Mouse (Mus musculus) cerebellum, adult 11 months (tissue): ENCODE measurements at regions not wholly inside any gene's neighbourhood (a gene's known extent, or its start where the extent isn't known, plus 50 kb on each side); places are given as distances from the start of the nearest gene placed in this dataset.

Experiments used
- DNase-seq: peaks from one replicate; pipeline ENCODE4 v3.0.0; 2022

- no peak for DNase-seq
Measured at GRCm38 (mm10) chr6:126481257-126481656, 54.0 kb downstream of the Kcna5 start.

- no peak for DNase-seq
Measured at GRCm38 (mm10) chr6:126477506-126477905, 57.7 kb downstream of the Kcna5 start.

- no peak for DNase-seq
Measured at GRCm38 (mm10) chr6:126476758-126477157, 58.5 kb downstream of the Kcna5 start.

- peak; percentile 84 for DNase-seq
Measured at GRCm38 (mm10) chr6:126475555-126475954, 59.7 kb downstream of the Kcna5 start.

- DNase-seq: peak; percentile 20
Measured at GRCm38 (mm10) chr6:126453751-126454150, 81.5 kb downstream of the Kcna5 start.

- no peak for DNase-seq
Measured at GRCm38 (mm10) chr6:126445519-126445918, 89.7 kb downstream of the Kcna5 start.

- DNase-seq: no peak
Measured at GRCm38 (mm10) chr6:126440254-126440653, 95.0 kb downstream of the Kcna5 start.

- DNase-seq: no peak
Measured at GRCm38 (mm10) chr6:126437976-126438736, 97.1 kb downstream of the Kcna5 start.

- no peak for DNase-seq
Measured at GRCm38 (mm10) chr6:126427208-126427607, 108.0 kb downstream of the Kcna5 start.

GRCm38 (mm10) chr6:126405736-126406135, 129.5 kb downstream of the Kcna5 start:
- peak; percentile 23 for DNase-seq

GRCm38 (mm10) chr6:126404331-126405070, 130.7 kb downstream of the Kcna5 start:
- no peak for DNase-seq

GRCm38 (mm10) chr6:126399595-126399994, 135.6 kb downstream of the Kcna5 start:
- no peak for DNase-seq

- no peak for DNase-seq
Measured at GRCm38 (mm10) chr6:126398641-126399040, 136.6 kb downstream of the Kcna5 start.

- no peak for DNase-seq
Measured at GRCm38 (mm10) chr6:126395015-126395414, 140.2 kb downstream of the Kcna5 start.

GRCm38 (mm10) chr6:126394111-126394809, 141.0 kb downstream of the Kcna5 start:
- DNase-seq: no peak

- no peak for DNase-seq
Measured at GRCm38 (mm10) chr6:126384210-126385012, 150.8 kb downstream of the Kcna5 start.

- no peak for DNase-seq
Measured at GRCm38 (mm10) chr6:126377216-126377615, 158.0 kb downstream of the Kcna5 start.

- no peak for DNase-seq
Measured at GRCm38 (mm10) chr6:126374970-126375620, 160.1 kb downstream of the Kcna5 start.

GRCm38 (mm10) chr6:126371971-126372370, 163.2 kb downstream of the Kcna5 start:
- peak; percentile 28 for DNase-seq

GRCm38 (mm10) chr6:126371489-126371888, 163.7 kb downstream of the Kcna5 start:
- DNase-seq: no peak

- peak; percentile 25 for DNase-seq
Measured at GRCm38 (mm10) chr6:126365495-126365894, 169.7 kb downstream of the Kcna5 start.

- peak; percentile 93 for DNase-seq
Measured at GRCm38 (mm10) chr6:126362331-126362730, 172.9 kb downstream of the Kcna5 start.
